Mouse (Mus musculus) small intestine, adult 2 months (tissue): ENCODE data around the gene Comtd1. TPM values are rescaled to one million over a fixed set of nuclear protein-coding genes. Genes with fewer than 3 reads are reported as not detected.
A peak's percentile ranks its signal among the peaks of the same experiment; 100 is the strongest.

Experiments used
- H3K27ac ChIP-seq: fragments of 200-500 bp; 2 replicates; pipeline ENCODE4 v1.5.1; 2012; ENCODE audit warnings: low read depth, low read length, control low read depth, inconsistent platforms; ENCODE audit not compliant: insufficient read depth
- H3K27me3 ChIP-seq: fragments of 200-500 bp; 2 replicates; pipeline ENCODE4 v1.6.1; 2012; ENCODE audit warnings: mild to moderate bottlenecking, moderate library complexity, low read length, inconsistent platforms; ENCODE audit not compliant: control insufficient read depth, insufficient read depth
- H3K36me3 ChIP-seq: fragments of 200-500 bp; 2 replicates; pipeline ENCODE4 v1.6.1; 2012; ENCODE audit warnings: mild to moderate bottlenecking, low read length, control low read depth, inconsistent platforms; ENCODE audit not compliant: control insufficient read depth, insufficient read depth
- H3K4me1 ChIP-seq: fragments of 200-500 bp; 2 replicates; pipeline ENCODE4 v1.6.1; 2012; ENCODE audit warnings: low read length, inconsistent platforms, mixed read lengths; ENCODE audit not compliant: control insufficient read depth, insufficient read depth, insufficient read length
- H3K4me3 ChIP-seq: fragments of 200-500 bp; 2 replicates; pipeline ENCODE4 v1.5.1; 2012; ENCODE audit warnings: low read depth, mild to moderate bottlenecking, control low read depth, inconsistent platforms, low read length, moderate library complexity
- CTCF ChIP-seq: fragments of 200-500 bp; IDR thresholded peaks from 2 replicates; pipeline ENCODE4 v1.5.1; 2012; ENCODE audit warnings: low read depth, mild to moderate bottlenecking, control low read depth, inconsistent platforms, low read length, moderate library complexity, mixed read lengths; ENCODE audit not compliant: insufficient replicate concordance, insufficient read length; ENCODE audit errors: extremely low read depth
- POLR2A ChIP-seq: fragments of 200-500 bp; IDR thresholded peaks from 2 replicates; pipeline ENCODE4 v1.6.1; 2012; ENCODE audit warnings: low read depth, mild to moderate bottlenecking, control low read depth, inconsistent platforms, low read length, moderate library complexity
- WGBS: fragments of 180-500 bp; shearing (Covaris S2); methylation state at CpG from one replicate; pipeline ENCODE4 v1.1.7; 2018; 5-methylcytosine and 5-hydroxymethylcytosine counted together
- polyA plus RNA-seq: library from polyadenylated mRNA; depleted of rRNA; stranded (reverse); fragments of >200 nt; gene quantifications from 2 replicates; pipeline ENCODE4 v1.2.3, GENCODE M21; 2012

Comtd1 gene
- polyA plus RNA-seq, 1 experiment = 137 TPM

GRCm38 (mm10) chr14:21830876-21831767 is 17.7 kb downstream of the Comtd1 start:
- TF ChIP-seq CTCF = no peak
- TF ChIP-seq POLR2A = peak; percentile 79
- H3K27ac ChIP-seq = peak overlapping the region; percentile 97
- WGBS = under 1% methylated on average over 73 of the region's 73 CpGs
- H3K36me3 ChIP-seq = peaks cover 26% of the 10 kb centered on the region
- peak overlapping the region; percentile 95 for H3K4me3 ChIP-seq
- no peaks in the 10 kb centered on the region for H3K27me3 ChIP-seq
- peaks cover 25% of the 10 kb centered on the region; the same call in 1 of the 2 replicates for H3K4me1 ChIP-seq

DNA sequence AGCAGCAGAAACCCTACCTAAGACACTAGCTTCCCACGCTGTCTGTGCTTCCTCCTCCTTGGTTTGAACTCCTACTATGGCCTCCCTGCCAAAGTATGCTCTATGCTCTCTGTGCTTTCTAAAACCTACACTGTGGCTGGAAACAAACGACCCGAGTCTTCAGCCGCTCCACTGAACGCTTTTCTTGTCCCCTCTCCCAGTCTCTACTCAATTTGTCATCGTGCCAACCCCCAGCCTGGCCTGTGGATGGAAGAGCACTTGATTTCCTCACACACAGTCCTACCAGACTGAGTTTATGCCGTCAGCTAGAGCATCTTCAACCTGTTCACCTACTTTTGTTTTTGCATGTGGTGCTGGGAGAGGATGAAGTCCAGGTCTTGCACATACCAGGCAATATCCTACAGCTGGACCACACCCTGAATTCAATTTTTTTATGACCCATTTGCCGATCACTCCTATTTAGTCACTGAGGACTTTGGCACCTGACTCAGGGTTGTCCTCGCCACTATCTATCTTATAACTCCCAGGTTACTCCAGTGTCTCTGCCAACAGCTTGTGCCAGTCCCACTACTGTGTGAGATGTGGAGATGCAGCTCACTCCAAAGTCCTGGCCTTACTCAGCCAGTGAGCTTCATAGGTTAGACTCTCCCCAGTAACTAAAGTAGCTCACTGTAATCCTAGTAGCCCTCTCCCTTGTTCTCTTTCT is 22.8 kb downstream of the Comtd1 start:
- WGBS = 20% methylated on average over 9 of the region's 9 CpGs
- no peaks in the 10 kb centered on the region for H3K36me3 ChIP-seq
- no peak for TF ChIP-seq CTCF
- no peak for TF ChIP-seq POLR2A
- peaks cover 56% of the 10 kb centered on the region for H3K4me1 ChIP-seq
- no peaks in the 10 kb centered on the region for H3K27me3 ChIP-seq
- no peak overlapping the region for H3K4me3 ChIP-seq
- peak overlapping the region; percentile 100 for H3K27ac ChIP-seq

- Histone ChIP-seq H3K27me3 (no peaks in the 10 kb centered on the region), H3K27ac (peak within 1 kb of the TSS; percentile 92), H3K4me1 (peaks cover 50% of the 10 kb centered on the region), H3K36me3 (no peaks in the 10 kb centered on the region), H3K4me3 (no peak within 1 kb of the TSS)
- TF ChIP-seq POLR2A (no peak), CTCF (no peak)
- WGBS = 90% methylated on average over 2 of the region's 2 CpGs
Observed at GRCm38 (mm10) chr14:21824938-21825337, 23.8 kb downstream of the Comtd1 start, which contains the start of gene Vdac2. Vdac2 (plus strand) TSS chr14:21825238.

GRCm38 (mm10) chr14:21823897-21824296 is 24.9 kb downstream of the Comtd1 start:
- Histone ChIP-seq H3K4me3 (no peak overlapping the region), H3K36me3 (no peaks in the 10 kb centered on the region), H3K27me3 (no peaks in the 10 kb centered on the region), H3K4me1 (peaks cover 45% of the 10 kb centered on the region), H3K27ac (peak overlapping the region; percentile 92)
- TF ChIP-seq POLR2A = no peak
- no peak for TF ChIP-seq CTCF
- WGBS = 38% methylated on average over 7 of the region's 7 CpGs

DNA sequence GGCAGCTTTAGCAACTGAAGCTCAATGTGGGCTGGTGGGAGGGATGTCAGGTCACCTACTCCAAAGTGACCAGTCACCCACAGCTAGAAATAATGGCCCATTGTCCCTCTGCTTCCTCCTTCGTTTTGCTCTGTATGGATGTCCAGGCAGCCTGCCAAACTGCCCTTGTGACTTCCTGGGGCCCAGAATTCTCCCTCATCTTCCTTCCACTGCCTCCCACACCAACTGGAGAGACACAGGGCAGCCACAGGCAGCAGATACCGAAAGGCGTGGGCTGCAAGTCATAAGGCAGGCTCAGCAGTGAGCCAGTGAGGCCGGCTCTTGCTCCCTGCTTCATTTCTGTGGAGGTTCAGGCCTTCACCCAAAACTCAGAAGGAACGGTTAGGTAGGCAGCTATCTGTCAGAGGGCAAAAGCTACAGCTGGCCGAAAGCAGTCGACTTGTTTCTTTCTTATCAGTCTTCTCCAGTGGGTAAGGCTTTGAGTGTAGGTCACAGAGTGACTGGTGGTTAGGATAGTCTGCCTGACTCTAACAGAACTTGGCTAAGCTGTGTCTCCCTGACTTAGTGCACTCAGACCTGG is 25.9 kb downstream of the Comtd1 start:
- H3K4me3 ChIP-seq = no peak overlapping the region
- WGBS = 8% methylated on average over 7 of the region's 7 CpGs

DNA sequence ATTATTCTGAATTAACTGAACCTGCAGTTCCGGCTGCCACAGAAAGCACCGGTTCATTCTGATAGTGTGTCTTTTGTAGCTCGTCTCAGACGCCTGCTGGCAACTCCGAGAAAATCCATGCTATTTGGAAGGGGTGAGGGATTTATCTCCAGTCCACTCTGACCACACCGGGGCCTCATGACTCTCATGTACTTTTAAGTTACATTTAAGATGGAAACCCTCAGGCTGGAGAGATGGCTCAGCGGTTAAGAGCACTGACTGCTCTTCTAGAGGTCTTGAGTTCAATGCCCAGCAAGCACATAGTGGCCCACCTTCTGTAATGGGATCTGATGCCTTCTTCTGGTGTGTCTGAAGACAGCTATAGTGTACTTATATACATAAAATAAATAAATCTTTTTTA is 26.5 kb downstream of the Comtd1 start:
- Histone ChIP-seq H3K4me1 (peaks cover 38% of the 10 kb centered on the region), H3K36me3 (no peaks in the 10 kb centered on the region), H3K4me3 (no peak overlapping the region), H3K27me3 (no peaks in the 10 kb centered on the region), H3K27ac (no peak overlapping the region)
- whole genome bisulfite sequencing = 89% methylated on average over 7 of the region's 7 CpGs
- TF ChIP-seq CTCF (no peak), POLR2A (no peak)

More for the DNA sequence above, 25.9 kb downstream of the Comtd1 start:
- no peak for TF ChIP-seq POLR2A
- Histone ChIP-seq H3K36me3 (no peaks in the 10 kb centered on the region), H3K27me3 (no peaks in the 10 kb centered on the region), H3K27ac (peak overlapping the region; percentile 90), H3K4me1 (peaks cover 40% of the 10 kb centered on the region)
